Mouse (Mus musculus): ENCODE data around the gene Efna5. TPM values are rescaled to one million over a fixed set of nuclear protein-coding genes. Genes with fewer than 3 reads are reported as not detected.

The Efna5 gene
- polyA plus RNA-seq, 1 experiment from 2014 or later, result 81.4 TPM

DNA sequence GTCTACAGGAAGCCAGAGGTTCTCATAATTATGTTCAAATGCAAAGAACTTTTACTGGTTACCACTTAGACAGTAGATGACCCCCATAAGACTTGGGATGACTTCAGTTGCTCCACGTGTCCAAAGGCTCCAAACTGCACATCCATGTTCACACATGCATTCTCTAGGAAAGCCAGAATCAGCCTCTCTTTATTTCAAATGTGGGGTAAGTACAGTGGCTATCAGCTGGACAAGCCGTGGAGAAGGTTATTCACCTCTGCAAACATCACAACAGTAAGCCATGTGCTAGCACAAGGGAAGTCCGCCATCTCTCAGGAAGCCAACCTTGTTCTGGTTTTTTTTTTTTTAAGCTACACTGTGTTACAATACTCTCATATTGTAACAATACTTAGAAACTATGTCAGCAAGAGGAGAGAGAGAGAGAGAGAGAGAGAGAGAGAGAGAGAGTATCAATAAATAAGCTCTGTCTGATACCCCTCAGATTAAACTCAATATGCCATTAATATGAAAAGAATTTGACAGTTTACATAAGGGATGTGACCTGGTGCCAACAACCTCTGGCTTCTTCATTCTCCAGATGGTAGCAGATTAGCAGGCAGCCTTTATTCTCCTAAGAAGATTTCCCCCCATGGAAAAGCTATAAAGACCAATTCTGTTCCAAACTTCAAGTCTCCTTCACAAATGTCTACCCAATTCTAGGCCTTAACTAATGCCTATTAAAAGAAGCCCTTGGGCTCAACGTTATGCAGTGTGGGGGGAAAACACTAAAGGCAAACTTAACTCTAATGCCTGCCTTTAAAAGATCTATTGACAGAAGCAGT lies 95.1 kb downstream of the Efna5 start:
- Histone ChIP-seq H3K4me2 (replicated peaks) (peak overlapping the region; percentile 50; the same call in 1 of the 2 replicates), H3K4me1 (replicated peaks) (peaks cover 79% of the 10 kb centered on the region), H3K4me3 (replicated peaks) (no peak overlapping the region), H3K27ac (no peak overlapping the region), H3K27me3 (peaks cover 28% of the 10 kb centered on the region), H3K36me3 (no peaks in the 10 kb centered on the region), H3K9ac (replicated peaks) (no peak overlapping the region), H3K9me3 (no peaks in the 10 kb centered on the region)
- 30% methylated on average over 4 of the region's 4 CpGs for WGBS
- ATAC-seq, result peak; percentile 43

DNA sequence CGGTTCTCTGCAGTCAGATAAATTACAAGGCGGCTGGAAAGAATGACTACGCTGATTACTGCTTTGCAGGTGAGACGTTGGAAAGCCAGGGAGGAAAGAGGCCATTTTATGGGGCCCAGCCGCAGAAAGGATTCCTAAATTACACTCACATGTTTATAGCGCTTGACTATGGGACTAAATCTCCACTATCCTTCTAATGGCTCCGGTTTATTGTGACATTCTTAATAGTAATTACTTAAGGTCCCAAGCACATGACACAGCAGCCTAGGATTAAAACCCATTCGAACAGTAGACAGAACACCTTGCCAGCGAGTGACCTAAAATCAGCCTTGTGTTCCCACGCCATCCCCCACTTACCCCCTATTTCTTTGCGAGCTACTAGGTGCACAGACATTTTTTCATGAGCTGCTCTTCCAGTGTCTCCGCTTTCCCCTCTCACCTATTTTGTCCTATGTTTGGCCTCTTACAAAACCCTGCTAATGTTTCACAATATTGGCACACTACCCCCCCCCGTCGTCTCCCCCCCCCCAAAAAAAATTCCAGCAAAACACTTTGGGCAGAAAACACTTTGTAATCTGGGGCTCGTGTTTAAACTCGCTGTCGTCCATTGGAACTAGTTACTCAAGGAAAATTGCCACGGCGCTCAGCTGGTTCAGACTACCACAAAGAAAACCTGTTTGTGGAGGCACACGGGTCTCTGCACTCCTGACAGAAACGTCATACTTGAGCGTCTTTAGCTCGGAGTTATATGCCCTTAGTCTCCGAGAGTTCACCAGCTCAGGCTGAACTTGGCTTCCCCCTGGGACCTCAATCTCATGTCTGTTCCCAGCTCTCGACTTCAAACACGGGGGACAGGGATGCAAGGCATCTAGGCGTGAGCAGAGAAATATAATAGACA lies 96.6 kb downstream of the Efna5 start:
- H3K9ac ChIP-seq (replicated peaks), result 0 out of 2 replicates have a peak overlapping the region, but pooled peaks have one; percentile 33
- H3K9me3 ChIP-seq, result no peaks in the 10 kb centered on the region
- H3K4me3 ChIP-seq (replicated peaks), result peak overlapping the region; percentile 27
- peak; percentile 16 for ATAC-seq
- 15% methylated on average over 27 of the region's 27 CpGs for WGBS
- peak overlapping the region; percentile 50 for H3K4me2 ChIP-seq (replicated peaks)
- no peaks in the 10 kb centered on the region for H3K36me3 ChIP-seq
- H3K4me1 ChIP-seq (replicated peaks), result peaks cover 72% of the 10 kb centered on the region
- H3K27ac ChIP-seq, result no peak overlapping the region; the same call in 1 of the 2 replicates
- H3K27me3 ChIP-seq, result peaks cover 22% of the 10 kb centered on the region

GRCm38 (mm10) chr17:62783524-62784273 lies 97.4 kb downstream of the Efna5 start:
- H3K27ac ChIP-seq, result no peak overlapping the region
- H3K9me3 ChIP-seq, result no peaks in the 10 kb centered on the region
- WGBS, result 19% methylated on average over 13 of the region's 13 CpGs
- peak; percentile 65 for ATAC-seq
- H3K4me3 ChIP-seq (replicated peaks), result peak overlapping the region; percentile 27
- peaks cover 20% of the 10 kb centered on the region for H3K27me3 ChIP-seq
- peak overlapping the region; percentile 50 for H3K4me2 ChIP-seq (replicated peaks)
- H3K4me1 ChIP-seq (replicated peaks), result peaks cover 67% of the 10 kb centered on the region
- H3K9ac ChIP-seq (replicated peaks), result 0 out of 2 replicates have a peak overlapping the region, but pooled peaks have one; percentile 33
- no peaks in the 10 kb centered on the region for H3K36me3 ChIP-seq

- Histone ChIP-seq H3K4me3 (replicated peaks) (no peak overlapping the region), H3K9me3 (no peaks in the 10 kb centered on the region), H3K27me3 (peaks cover 17% of the 10 kb centered on the region), H3K4me2 (replicated peaks) (no peak overlapping the region), H3K4me1 (replicated peaks) (peaks cover 65% of the 10 kb centered on the region), H3K36me3 (no peaks in the 10 kb centered on the region), H3K9ac (replicated peaks) (no peak overlapping the region), H3K27ac (no peak overlapping the region)
- no peak for ATAC-seq
- 71% methylated on average over 13 of the region's 13 CpGs for WGBS
Measured at GRCm38 (mm10) chr17:62782826-62783404, 98.2 kb downstream of the Efna5 start.

DNA sequence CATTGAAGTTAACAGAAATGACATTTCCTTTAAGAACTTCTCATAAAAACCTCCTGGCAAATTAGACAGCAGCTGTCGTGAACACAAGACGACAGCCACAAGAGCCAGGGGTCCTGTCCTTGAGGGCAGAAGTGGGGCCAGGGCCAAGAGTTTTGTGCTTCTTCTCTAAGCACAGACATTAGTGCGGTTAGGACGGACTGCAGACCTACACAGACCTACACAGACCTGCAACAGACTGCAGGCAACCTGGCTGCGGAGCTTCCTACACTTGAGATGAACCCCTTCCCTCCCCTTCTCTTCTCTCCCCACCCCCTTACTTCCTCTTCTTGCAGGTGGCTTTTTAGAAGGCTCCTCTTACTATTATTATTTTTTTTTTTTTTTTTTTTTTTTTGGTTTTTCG lies 100.0 kb downstream of the Efna5 start:
- Histone ChIP-seq H3K4me2 (replicated peaks) (no peak overlapping the region), H3K9ac (replicated peaks) (no peak overlapping the region), H3K36me3 (no peaks in the 10 kb centered on the region), H3K4me3 (replicated peaks) (no peak overlapping the region), H3K9me3 (no peaks in the 10 kb centered on the region), H3K27me3 (peaks cover 9% of the 10 kb centered on the region), H3K4me1 (replicated peaks) (peaks cover 52% of the 10 kb centered on the region), H3K27ac (no peak overlapping the region)
- 78% methylated on average over 6 of the region's 6 CpGs for WGBS
- ATAC-seq, result no peak

DNA sequence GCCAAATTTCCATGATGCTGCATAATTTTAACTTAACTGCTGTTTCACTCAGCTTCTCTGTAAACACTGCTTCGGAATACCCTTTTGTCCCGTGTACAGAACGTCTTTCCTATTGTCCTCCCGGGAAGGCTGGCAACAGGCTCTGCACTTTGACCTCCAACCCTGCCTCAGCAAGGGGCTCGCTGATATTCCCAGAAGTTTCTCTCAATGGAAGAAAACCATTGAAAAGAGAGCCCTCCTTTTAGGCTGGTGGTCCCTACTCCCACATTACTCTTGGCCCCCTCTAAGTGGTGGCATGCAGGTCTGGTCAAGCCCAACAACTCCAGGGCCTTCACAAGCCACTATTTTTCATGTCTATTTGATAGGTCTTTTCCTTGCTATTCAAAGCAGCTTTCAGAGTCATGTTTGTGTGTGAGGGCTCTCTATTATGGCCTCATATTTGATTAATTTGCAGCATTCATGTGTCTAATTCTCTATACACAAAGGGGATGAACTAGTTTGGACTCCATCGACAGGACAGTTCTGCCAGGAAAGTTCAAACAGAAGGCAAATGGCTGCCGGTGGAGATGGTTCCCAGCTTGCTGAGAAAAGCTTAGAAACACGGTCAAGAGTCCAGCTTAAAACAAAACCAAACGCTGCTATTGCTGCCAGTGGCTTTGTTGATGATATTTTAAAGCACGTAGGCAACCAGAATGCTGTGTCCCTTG lies 103.1 kb downstream of the Efna5 start:
- Histone ChIP-seq H3K4me2 (replicated peaks) (no peak overlapping the region), H3K36me3 (no peaks in the 10 kb centered on the region), H3K27me3 (peaks cover 5% of the 10 kb centered on the region), H3K4me1 (replicated peaks) (peaks cover 29% of the 10 kb centered on the region), H3K9ac (replicated peaks) (no peak overlapping the region), H3K4me3 (replicated peaks) (no peak overlapping the region), H3K9me3 (no peaks in the 10 kb centered on the region), H3K27ac (no peak overlapping the region)
- 23% methylated on average over 10 of the region's 10 CpGs for WGBS
- no peak for ATAC-seq

- Histone ChIP-seq H3K9ac (replicated peaks) (no peak overlapping the region), H3K27me3 (peaks cover 4% of the 10 kb centered on the region), H3K27ac (no peak overlapping the region), H3K4me3 (replicated peaks) (no peak overlapping the region), H3K36me3 (no peaks in the 10 kb centered on the region), H3K4me2 (replicated peaks) (no peak overlapping the region), H3K4me1 (replicated peaks) (peaks cover 22% of the 10 kb centered on the region), H3K9me3 (no peaks in the 10 kb centered on the region)
- no peak for ATAC-seq
- WGBS, result 87% methylated on average over 3 of the region's 3 CpGs
Measured at GRCm38 (mm10) chr17:62776710-62777109, 104.4 kb downstream of the Efna5 start.

- Histone ChIP-seq H3K9ac (replicated peaks) (no peak overlapping the region), H3K4me2 (replicated peaks) (no peak overlapping the region), H3K4me1 (replicated peaks) (peaks cover 22% of the 10 kb centered on the region), H3K4me3 (replicated peaks) (no peak overlapping the region), H3K9me3 (no peaks in the 10 kb centered on the region), H3K27me3 (peaks cover 4% of the 10 kb centered on the region), H3K36me3 (no peaks in the 10 kb centered on the region), H3K27ac (no peak overlapping the region)
- no peak for ATAC-seq
- WGBS, result 83% methylated on average over 2 of the region's 2 CpGs
Measured at GRCm38 (mm10) chr17:62775976-62776375, 105.1 kb downstream of the Efna5 start.

- ATAC-seq, result no peak
- H3K36me3 ChIP-seq, result no peaks in the 10 kb centered on the region
- H3K4me1 ChIP-seq (replicated peaks), result peaks cover 24% of the 10 kb centered on the region
- WGBS, result 89% methylated on average over 5 of the region's 5 CpGs
- no peak overlapping the region for H3K27ac ChIP-seq
- peaks cover 4% of the 10 kb centered on the region for H3K27me3 ChIP-seq
- no peak overlapping the region for H3K4me2 ChIP-seq (replicated peaks)
- H3K9me3 ChIP-seq, result no peaks in the 10 kb centered on the region
- no peak overlapping the region for H3K4me3 ChIP-seq (replicated peaks)
- no peak overlapping the region for H3K9ac ChIP-seq (replicated peaks)
Measured at GRCm38 (mm10) chr17:62775401-62775800, 105.7 kb downstream of the Efna5 start.

DNA sequence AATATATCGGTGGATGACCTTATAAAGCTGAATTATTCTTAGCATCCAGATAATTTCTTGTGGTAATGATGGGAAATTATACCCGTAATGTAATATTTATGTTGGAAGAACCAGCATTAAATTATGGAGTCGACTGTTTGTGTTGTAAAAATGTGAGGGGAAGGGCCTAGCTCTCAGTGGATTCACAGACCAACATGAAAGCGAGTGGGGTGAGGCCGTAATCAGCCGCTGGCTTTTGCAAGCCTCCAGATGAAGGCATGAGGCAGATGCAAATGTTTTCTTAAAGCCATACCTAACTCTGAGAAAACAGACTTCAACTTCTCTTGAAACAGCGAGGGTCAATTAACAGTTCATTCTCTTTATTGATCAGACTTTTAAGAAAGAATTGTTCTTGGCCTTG lies 106.4 kb downstream of the Efna5 start:
- ATAC-seq, result no peak
- WGBS, result 94% methylated on average over 7 of the region's 7 CpGs
- no peak overlapping the region for H3K27ac ChIP-seq

DNA sequence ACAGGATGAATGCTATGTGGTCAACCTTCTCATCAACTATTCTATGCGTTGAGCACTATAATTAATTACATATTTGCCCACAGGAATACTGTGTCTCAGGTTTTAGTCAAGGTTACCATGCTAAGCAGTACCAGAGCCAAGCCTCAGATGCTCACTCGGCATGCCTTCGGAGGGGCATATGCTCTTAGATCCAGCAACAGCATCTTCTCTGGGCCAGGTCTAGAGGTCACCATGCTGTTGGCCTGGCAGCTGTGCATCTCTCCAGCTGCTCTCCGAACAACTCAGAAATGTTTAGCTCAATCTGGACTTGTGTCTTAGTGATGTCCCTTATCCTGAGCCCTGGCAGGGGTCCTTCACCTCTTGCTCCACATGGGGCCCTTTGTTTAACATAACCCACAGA lies 114.4 kb downstream of the Efna5 start:
- 47% methylated on average over 4 of the region's 4 CpGs for WGBS
- no peaks in the 10 kb centered on the region for H3K9me3 ChIP-seq
- no peak overlapping the region for H3K27ac ChIP-seq
- no peak for ATAC-seq
- no peaks in the 10 kb centered on the region for H3K36me3 ChIP-seq
- no peak overlapping the region for H3K4me2 ChIP-seq (replicated peaks)
- H3K4me1 ChIP-seq (replicated peaks), result peaks cover 10% of the 10 kb centered on the region
- no peaks in the 10 kb centered on the region for H3K27me3 ChIP-seq
- no peak overlapping the region for H3K9ac ChIP-seq (replicated peaks)
- H3K4me3 ChIP-seq (replicated peaks), result no peak overlapping the region

More for the DNA sequence above, 106.4 kb downstream of the Efna5 start:
- no peaks in the 10 kb centered on the region; the same call in 1 of the 2 replicates for H3K27me3 ChIP-seq
- H3K36me3 ChIP-seq, result no peaks in the 10 kb centered on the region
- H3K9me3 ChIP-seq, result no peaks in the 10 kb centered on the region
- H3K4me1 ChIP-seq (replicated peaks), result peaks cover 26% of the 10 kb centered on the region
- no peak overlapping the region for H3K4me2 ChIP-seq (replicated peaks)
- H3K4me3 ChIP-seq (replicated peaks), result no peak overlapping the region
- no peak overlapping the region for H3K9ac ChIP-seq (replicated peaks)

Measured in midbrain, embryonic 13.5 days (tissue).